Mouse (Mus musculus): ENCODE measurements around the gene Dbndd2. TPM values are rescaled to one million over a fixed set of nuclear protein-coding genes. Genes with fewer than 3 reads are reported as not detected.

Gene Dbndd2
- 233 and 239 TPM in 2 replicates for polyA plus RNA-seq (2021; fragmentation: Nextera tagmentation)
- long read RNA-seq, experiment 1, transcript Dbndd2-201 (3 exons, 1,338 nt): minor isoform, 147 of 437 reads
- long read RNA-seq, experiment 1, transcript Dbndd2-203 (4 exons, 3,597 nt): minor isoform, 33 of 437 reads
- long read RNA-seq, experiment 1, transcript Dbndd2-202 (4 exons, 1,658 nt): major isoform, 225 of 437 reads
- long read RNA-seq, experiment 1, partial matches to known transcripts: 5 of 437 reads
- long read RNA-seq, experiment 1, other reads (novel, unspliced or antisense): 24 of 437 reads
- long read RNA-seq, experiment 2, transcript Dbndd2-201 (3 exons, 1,338 nt): minor isoform, 77 of 265 reads
- long read RNA-seq, experiment 2, transcript Dbndd2-203 (4 exons, 3,597 nt): minor isoform, 21 of 265 reads
- long read RNA-seq, experiment 2, transcript Dbndd2-202 (4 exons, 1,658 nt): major isoform, 138 of 265 reads
- long read RNA-seq, experiment 2, partial matches to known transcripts: 0 of 265 reads
- long read RNA-seq, experiment 2, other reads (novel, unspliced or antisense): 28 of 265 reads

DNA sequence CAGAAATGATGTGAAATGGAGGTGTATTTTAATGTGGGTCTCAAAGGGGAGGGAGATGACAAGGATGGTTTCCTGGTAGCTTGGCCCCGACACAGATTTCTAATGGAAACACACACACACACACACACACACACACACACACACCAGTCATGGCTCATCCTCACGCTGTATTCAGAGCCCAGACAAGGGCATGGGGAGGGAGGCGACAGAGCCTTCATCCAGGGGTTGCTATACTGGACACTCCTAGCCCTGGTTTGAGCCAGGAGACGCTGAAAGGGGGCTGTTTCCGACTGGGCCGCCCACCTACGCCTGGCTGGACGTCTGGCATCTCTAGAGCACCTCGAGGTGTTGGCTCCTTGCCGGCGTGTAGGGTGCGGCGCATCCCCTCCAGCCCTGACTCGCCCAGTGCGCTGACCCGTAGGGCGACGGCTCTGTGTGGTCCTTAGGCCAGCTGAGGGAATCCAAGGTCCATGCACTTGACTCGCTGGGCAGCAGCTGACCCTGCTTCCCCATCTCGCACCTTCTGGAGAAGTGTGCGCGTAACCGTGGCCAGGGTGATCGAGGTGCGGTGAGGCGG is at the start of gene Dbndd2:
TSS of gene Dbndd2 (plus strand) at position 426 of the 577 bp plus-strand sequence.

DNA sequence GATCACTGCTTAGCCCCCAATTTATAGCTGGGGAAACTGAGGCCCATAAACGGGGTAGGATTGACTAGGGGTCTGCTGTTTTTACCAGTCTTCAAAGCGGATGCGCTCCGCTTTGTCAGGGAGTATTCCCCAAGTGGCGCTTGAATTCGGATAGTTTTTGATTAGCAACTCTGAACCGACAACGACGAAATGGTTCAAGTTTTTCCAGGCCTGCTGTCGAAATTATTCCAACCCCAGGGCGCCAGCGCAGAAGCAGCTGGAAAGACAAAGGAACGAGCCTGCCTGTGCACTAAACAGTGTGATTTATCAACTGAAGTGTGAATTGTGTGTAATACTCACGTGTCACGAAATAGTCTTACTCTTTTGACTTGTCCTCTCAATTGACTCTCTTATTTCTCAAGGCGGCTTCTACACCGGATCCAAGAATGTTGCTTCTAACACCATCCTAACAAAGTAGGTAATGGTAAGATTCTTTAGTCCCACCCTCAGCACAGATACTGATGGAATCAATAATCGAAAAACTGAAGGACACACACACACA is 42.4 kb upstream of the Dbndd2 start, which contains the start of gene Sdc4:
TSS of gene Sdc4 (minus strand) at position 428 of the 541 bp plus-strand sequence.

GRCm38 (mm10) chr2:164456864-164457300 is 29.0 kb upstream of the Dbndd2 start, which contains the start of gene Sys1:
Gene Sys1 (plus strand): TSS chr2:164456964.

DNA sequence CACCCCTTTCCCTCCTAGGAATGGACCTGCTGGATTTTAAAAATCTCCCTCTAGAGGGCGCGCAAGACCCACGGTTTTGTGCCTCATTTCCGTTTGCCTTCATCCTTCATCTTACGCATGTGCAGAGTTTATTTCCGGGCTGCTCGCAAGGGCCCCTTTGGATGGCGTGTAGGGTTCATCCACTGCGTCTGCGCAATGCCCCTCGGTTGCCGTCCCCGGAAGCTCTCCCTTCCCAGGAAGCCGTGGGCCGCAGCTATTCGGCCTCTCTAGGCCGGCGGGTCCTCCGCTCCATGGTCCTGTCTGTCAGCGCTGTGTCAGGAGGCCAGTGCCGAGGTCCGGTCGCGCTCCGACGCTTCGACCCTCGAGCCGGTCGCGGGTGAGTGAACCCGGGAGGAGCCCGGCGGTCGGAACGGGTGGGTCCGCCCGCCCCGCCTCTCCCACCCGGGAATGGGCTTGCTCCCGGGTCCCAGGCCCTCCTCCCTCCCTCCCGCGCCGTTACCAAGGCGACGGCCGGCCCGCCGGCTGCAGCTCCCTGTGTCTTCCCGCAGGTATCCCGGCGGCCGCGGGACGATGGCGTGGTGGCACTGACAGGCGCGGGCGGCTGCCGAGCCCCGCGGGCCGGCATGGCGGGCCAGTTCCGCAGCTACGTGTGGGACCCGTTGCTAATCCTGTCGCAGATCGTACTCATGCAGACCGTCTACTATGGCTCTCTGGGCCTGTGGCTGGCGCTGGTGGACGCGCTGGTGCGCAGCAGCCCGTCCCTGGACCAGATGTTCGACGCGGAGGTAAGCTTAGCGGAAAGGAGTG is 25.0 kb upstream of the Dbndd2 start, which contains the start of gene Gm20458:
TSS of gene Gm20458 (plus strand) at position 223 of the 807 bp plus-strand sequence.

DNA sequence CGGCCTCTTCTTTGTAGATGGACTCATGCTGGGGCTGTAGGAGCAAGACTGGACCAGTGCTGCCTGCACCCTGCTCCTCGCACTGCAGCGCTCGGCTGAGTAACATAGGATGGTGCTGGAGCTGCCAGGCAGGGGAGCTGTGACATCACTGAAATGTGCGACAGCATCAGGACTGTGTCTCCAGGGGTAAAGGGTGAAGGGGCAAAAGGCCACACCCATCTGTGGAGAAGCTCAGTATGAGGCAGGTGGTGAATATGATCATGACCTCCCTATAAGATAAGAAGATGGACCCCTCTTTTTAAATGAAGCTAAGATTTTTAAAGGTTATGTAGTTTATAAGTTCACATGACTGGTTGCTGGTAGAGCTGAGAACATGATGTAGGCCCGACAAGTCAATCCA is 12.3 kb upstream of the Dbndd2 start, which contains the start of gene Trp53tg5:
TSS of gene Trp53tg5 (minus strand) at position 101 of the 400 bp plus-strand sequence.

GRCm38 (mm10) chr2:164496847-164497690 is 11.2 kb downstream of the Dbndd2 start, which contains the start of gene Pigt:
Gene Pigt (plus strand): TSS chr2:164497520.

Other genes with a start within 250 kb of the Dbndd2 start
- not detected in 2 replicates for gene Svs2, start 247.6 kb upstream of the Dbndd2 start, polyA plus RNA-seq (2021; fragmentation: Nextera tagmentation)
- gene Svs3b, start 229.5 kb upstream of the Dbndd2 start, polyA plus RNA-seq (2021; fragmentation: Nextera tagmentation): not detected in 2 replicates
- gene Svs4, start 207.6 kb upstream of the Dbndd2 start, polyA plus RNA-seq (2021; fragmentation: Nextera tagmentation): not detected in 2 replicates
- not detected in 2 replicates for gene Svs3a, start 196.8 kb upstream of the Dbndd2 start, polyA plus RNA-seq (2021; fragmentation: Nextera tagmentation)
- gene Svs6, start 169.4 kb upstream of the Dbndd2 start, polyA plus RNA-seq (2021; fragmentation: Nextera tagmentation): not detected in 2 replicates
- not detected in 2 replicates for gene Svs5, start 153.4 kb upstream of the Dbndd2 start, polyA plus RNA-seq (2021; fragmentation: Nextera tagmentation)
- 0.40 TPM in 1 of 2 replicates, not detected in the other for gene Slpi, start 97.0 kb upstream of the Dbndd2 start, polyA plus RNA-seq (2021; fragmentation: Nextera tagmentation)
- 0.16 and 0.23 TPM in 2 replicates for gene Rbpjl, start 83.0 kb upstream of the Dbndd2 start, polyA plus RNA-seq (2021; fragmentation: Nextera tagmentation)
- 3.8 and 3.9 TPM in 2 replicates for gene Matn4, start 80.9 kb upstream of the Dbndd2 start, polyA plus RNA-seq (2021; fragmentation: Nextera tagmentation)
- gene Sdc4, start 42.2 kb upstream of the Dbndd2 start, polyA plus RNA-seq (2021; fragmentation: Nextera tagmentation): 156 and 202 TPM in 2 replicates
- gene Sys1, start 29.1 kb upstream of the Dbndd2 start, polyA plus RNA-seq (2021; fragmentation: Nextera tagmentation): 99.5 and 102 TPM in 2 replicates
- 4.3 and 26.7 TPM in 2 replicates for gene Gm20458, start 25.1 kb upstream of the Dbndd2 start, polyA plus RNA-seq (2021; fragmentation: Nextera tagmentation)
- not detected in 2 replicates for gene Trp53tg5, start 12.4 kb upstream of the Dbndd2 start, polyA plus RNA-seq (2021; fragmentation: Nextera tagmentation)
- gene Pigt, start 11.4 kb downstream of the Dbndd2 start, polyA plus RNA-seq (2021; fragmentation: Nextera tagmentation): 43.3 and 44.2 TPM in 2 replicates
- 0.25 and 0.31 TPM in 2 replicates for gene Wfdc2, start 76.3 kb downstream of the Dbndd2 start, polyA plus RNA-seq (2021; fragmentation: Nextera tagmentation)
- gene Spint3, start 87.4 kb downstream of the Dbndd2 start, polyA plus RNA-seq (2021; fragmentation: Nextera tagmentation): not detected in 2 replicates
- gene Wfdc6a, start 99.3 kb downstream of the Dbndd2 start, polyA plus RNA-seq (2021; fragmentation: Nextera tagmentation): not detected in 2 replicates
- gene Eppin, start 107.5 kb downstream of the Dbndd2 start, polyA plus RNA-seq (2021; fragmentation: Nextera tagmentation): not detected in 2 replicates
- not detected in 2 replicates for gene Wfdc6b, start 127.4 kb downstream of the Dbndd2 start, polyA plus RNA-seq (2021; fragmentation: Nextera tagmentation)
- gene Wfdc8, start 127.5 kb downstream of the Dbndd2 start, polyA plus RNA-seq (2021; fragmentation: Nextera tagmentation): not detected in 2 replicates
- gene Wfdc16, start 152.7 kb downstream of the Dbndd2 start, polyA plus RNA-seq (2021; fragmentation: Nextera tagmentation): not detected in 2 replicates
- gene Wfdc10, start 169.9 kb downstream of the Dbndd2 start, polyA plus RNA-seq (2021; fragmentation: Nextera tagmentation): not detected in 2 replicates
- not detected in 2 replicates for gene Wfdc9, start 170.5 kb downstream of the Dbndd2 start, polyA plus RNA-seq (2021; fragmentation: Nextera tagmentation)
- not detected in 2 replicates for gene Wfdc11, start 188.0 kb downstream of the Dbndd2 start, polyA plus RNA-seq (2021; fragmentation: Nextera tagmentation)
- gene Wfdc13, start 199.0 kb downstream of the Dbndd2 start, polyA plus RNA-seq (2021; fragmentation: Nextera tagmentation): not detected in 2 replicates
- gene Spint4, start 212.4 kb downstream of the Dbndd2 start, polyA plus RNA-seq (2021; fragmentation: Nextera tagmentation): not detected in 2 replicates
- gene Spint5, start 229.2 kb downstream of the Dbndd2 start, polyA plus RNA-seq (2021; fragmentation: Nextera tagmentation): not detected in 2 replicates